Mouse (Mus musculus) midbrain, embryonic 10.5 days (tissue): ENCODE data around the gene Vsig8. TPM values are rescaled to one million over a fixed set of nuclear protein-coding genes. Genes with fewer than 3 reads are reported as not detected.

Experiments used
- polyA plus RNA-seq: library from polyadenylated mRNA; unstranded; fragments of >200 nt; fragmentation: Nextera tagmentation; extraction: Ambion mirVana; gene quantifications from 2 replicates; pipeline ENCODE4 v1.2.1, GENCODE M21; 2016

Vsig8 gene
- polyA plus RNA-seq, 1 experiment from 2014 or later: 0.17 TPM

Other genes starting within 250 kb of the Vsig8 start
- 0.23 and 0.61 TPM in 2 replicates for gene Kcnj9, start 226.6 kb upstream of the Vsig8 start, polyA plus RNA-seq
- gene Kcnj10, start 214.7 kb upstream of the Vsig8 start, polyA plus RNA-seq: 0.46 and 0.75 TPM in 2 replicates
- gene Pigm, start 179.4 kb upstream of the Vsig8 start, polyA plus RNA-seq: 9.3 and 9.9 TPM in 2 replicates
- 0.09 and 0.16 TPM in 2 replicates for gene Slamf9, start 80.6 kb upstream of the Vsig8 start, polyA plus RNA-seq
- gene Igsf9, start 74.2 kb upstream of the Vsig8 start, polyA plus RNA-seq: 76.2 and 95.8 TPM in 2 replicates
- 70.8 and 79.2 TPM in 2 replicates for gene Tagln2, start 55.9 kb upstream of the Vsig8 start, polyA plus RNA-seq
- 1.0 and 1.7 TPM in 2 replicates for gene Cfap45, start 35.1 kb upstream of the Vsig8 start, polyA plus RNA-seq
- not detected in 2 replicates for gene Slamf8, start 34.6 kb downstream of the Vsig8 start, polyA plus RNA-seq
- gene Fcrl6, start 46.6 kb downstream of the Vsig8 start, polyA plus RNA-seq: 0.22 and 0.42 TPM in 2 replicates
- gene Dusp23, start 77.0 kb downstream of the Vsig8 start, polyA plus RNA-seq: 9.1 and 9.5 TPM in 2 replicates
- gene Crp, start 142.1 kb downstream of the Vsig8 start, polyA plus RNA-seq: not detected in 2 replicates